Mouse (Mus musculus): ENCODE results near the gene Mrpl9. TPM values are rescaled to one million over a fixed set of nuclear protein-coding genes. Genes with fewer than 3 reads are reported as not detected.

The Mrpl9 gene
- total RNA-seq, 1 experiment, result 53.0 TPM

DNA sequence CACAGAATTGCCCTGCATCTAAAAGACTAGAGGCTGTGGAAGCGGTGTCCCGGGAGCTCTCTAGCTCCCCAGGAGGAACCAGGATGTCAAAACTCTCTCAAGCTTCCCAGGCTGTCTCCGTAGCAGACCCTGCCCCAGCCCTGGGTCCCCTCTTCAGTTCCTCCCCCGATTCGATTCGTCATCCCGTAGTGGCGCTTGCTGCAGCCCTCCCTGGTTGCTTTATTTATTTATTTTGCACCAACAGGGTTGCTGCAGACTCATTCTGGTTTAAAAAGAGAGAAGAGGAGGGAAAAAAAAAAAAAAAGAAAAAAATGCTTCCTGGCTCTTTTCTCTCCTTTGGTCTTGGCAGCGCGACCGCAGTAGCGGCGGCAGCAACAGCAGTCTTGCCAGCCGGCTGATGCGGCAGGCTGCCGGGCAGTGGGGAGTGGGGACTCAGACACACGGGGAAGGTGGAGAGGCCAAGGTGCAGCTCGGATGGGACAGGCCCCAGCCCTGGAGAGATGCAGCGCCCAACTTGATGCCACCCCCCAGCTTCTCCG lies 44.1 kb upstream of the Mrpl9 start:
- DNase-seq (ENCODE audit: low read depth, low spot score), result no peak
- Histone ChIP-seq H3K4me1 (ENCODE audit: control insufficient read depth in 2 of 2, insufficient read depth in 2 of 2, low read length in 2 of 2, poor library complexity in 1 of 2) (no peaks in the 10 kb centered on the region; a peak in 1 of 4 replicates), H3K9me3 (ENCODE audit: control insufficient read depth, insufficient read depth, low read depth, low read length) (no peaks in the 10 kb centered on the region), H3K36me3 (ENCODE audit: control insufficient read depth, insufficient read depth, low read length, poor library complexity, severe bottlenecking) (no peaks in the 10 kb centered on the region), H3K9ac (ENCODE audit: insufficient read depth, low read depth, low read length, poor library complexity, severe bottlenecking) (no peak overlapping the region), H3K27ac (ENCODE audit: insufficient read depth, low read depth, low read length, poor library complexity, severe bottlenecking) (no peak overlapping the region), H3K4me3 (ENCODE audit: insufficient read depth in 1 of 2, low read depth in 1 of 2, low read length in 2 of 2, poor library complexity in 1 of 2, severe bottlenecking in 1 of 2) (peak overlapping the region in 1 of 2 experiments; percentile 6; a peak in 1 of 4 replicates)
- no peak for TF ChIP-seq MAFK (IDR thresholded peaks at IDR 0.05; ENCODE audit: insufficient read depth, low read depth, low read length)
- no peak for TF ChIP-seq HCFC1 (IDR thresholded peaks at IDR 0.05; ENCODE audit: borderline replicate concordance, insufficient read depth, low read length)
- no peak for TF ChIP-seq ZNF384 (IDR thresholded peaks at IDR 0.05; ENCODE audit: low read depth, low read length)
- no peak for TF ChIP-seq ZC3H11A (IDR thresholded peaks at IDR 0.05; ENCODE audit: borderline replicate concordance, low read depth, low read length)
- TF ChIP-seq CHD2 (IDR thresholded peaks at IDR 0.05; ENCODE audit: low read depth, low read length), result no peak
- in situ Hi-C loops (cut with MboI; ENCODE audit: low sequenced_read_pairs in 2 of 2, unreplicated experiment in 2 of 2), result no loop called here

DNA sequence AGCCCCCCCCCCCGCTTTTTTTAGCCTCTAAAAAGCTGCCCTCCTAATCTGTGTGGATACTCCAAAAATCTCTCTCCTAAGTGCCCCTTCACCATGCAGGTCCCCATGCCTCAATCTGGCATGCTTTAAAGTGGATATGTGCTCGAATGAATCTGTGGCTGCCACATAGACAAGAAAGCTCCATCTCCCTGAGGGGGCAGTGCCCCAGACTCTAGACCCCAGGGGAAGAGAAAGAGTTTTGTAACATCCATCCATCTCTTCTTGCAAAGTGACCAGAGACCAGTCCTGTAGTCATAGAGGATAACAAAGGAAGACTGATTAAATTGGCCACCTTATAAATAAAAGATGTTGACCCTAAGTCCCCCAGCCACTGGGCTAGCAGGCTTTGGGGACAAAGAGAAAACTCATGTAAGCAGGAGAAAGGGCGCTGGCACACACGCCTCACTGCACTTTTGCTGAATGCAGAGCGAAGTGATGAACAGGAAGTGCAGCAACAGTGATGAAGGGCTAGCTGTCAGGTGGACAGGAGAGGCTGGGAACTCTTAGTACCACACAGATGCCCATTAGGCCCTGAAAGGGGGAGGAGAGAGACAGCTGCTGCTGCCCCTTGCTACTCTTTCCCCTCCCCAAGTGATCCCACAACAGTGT lies 43.3 kb upstream of the Mrpl9 start:
- H3K9me3 ChIP-seq (ENCODE audit: control insufficient read depth, insufficient read depth, low read depth, low read length), result no peaks in the 10 kb centered on the region
- in situ Hi-C loops (cut with MboI; ENCODE audit: low sequenced_read_pairs in 2 of 2, unreplicated experiment in 2 of 2), result no loop called here

DNA sequence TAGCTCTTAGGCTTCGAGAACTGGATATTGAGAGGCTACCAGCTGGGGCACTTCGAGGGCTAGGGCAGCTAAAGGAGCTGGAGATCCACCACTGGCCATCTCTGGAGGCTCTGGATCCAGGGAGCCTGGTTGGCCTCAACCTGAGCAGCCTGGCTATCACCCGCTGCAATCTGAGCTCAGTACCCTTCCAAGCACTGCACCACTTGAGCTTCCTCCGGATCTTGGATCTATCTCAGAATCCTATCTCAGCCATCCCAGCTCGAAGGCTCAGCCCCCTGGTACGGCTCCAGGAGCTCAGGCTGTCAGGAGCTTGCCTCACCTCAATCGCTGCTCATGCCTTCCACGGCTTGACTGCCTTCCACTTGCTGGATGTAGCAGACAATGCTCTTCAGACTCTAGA lies 40.7 kb upstream of the Mrpl9 start:
- H3K4me3 ChIP-seq (ENCODE audit: insufficient read depth in 1 of 2, low read depth in 1 of 2, low read length in 2 of 2, poor library complexity in 1 of 2, severe bottlenecking in 1 of 2), result no peak overlapping the region
- H3K9ac ChIP-seq (ENCODE audit: insufficient read depth, low read depth, low read length, poor library complexity, severe bottlenecking), result no peak overlapping the region
- no peaks in the 10 kb centered on the region for H3K36me3 ChIP-seq (ENCODE audit: control insufficient read depth, insufficient read depth, low read length, poor library complexity, severe bottlenecking)
- TF ChIP-seq ZC3H11A (IDR thresholded peaks at IDR 0.05; ENCODE audit: borderline replicate concordance, low read depth, low read length), result no peak
- no peak for TF ChIP-seq HCFC1 (IDR thresholded peaks at IDR 0.05; ENCODE audit: borderline replicate concordance, insufficient read depth, low read length)
- H3K9me3 ChIP-seq (ENCODE audit: control insufficient read depth, insufficient read depth, low read depth, low read length), result no peaks in the 10 kb centered on the region
- no peak for DNase-seq (ENCODE audit: low read depth, low spot score)
- no peaks in the 10 kb centered on the region; a peak in 1 of 4 replicates for H3K4me1 ChIP-seq (ENCODE audit: control insufficient read depth in 2 of 2, insufficient read depth in 2 of 2, low read length in 2 of 2, poor library complexity in 1 of 2)
- no peak overlapping the region for H3K27ac ChIP-seq (ENCODE audit: insufficient read depth, low read depth, low read length, poor library complexity, severe bottlenecking)
- in situ Hi-C loops (cut with MboI; ENCODE audit: low sequenced_read_pairs in 2 of 2, unreplicated experiment in 2 of 2), result no loop called here

More for the DNA sequence above, 43.3 kb upstream of the Mrpl9 start:
- H3K27ac ChIP-seq (ENCODE audit: insufficient read depth, low read depth, low read length, poor library complexity, severe bottlenecking), result no peak overlapping the region
- no peak for DNase-seq (ENCODE audit: low read depth, low spot score)
- no peak overlapping the region for H3K9ac ChIP-seq (ENCODE audit: insufficient read depth, low read depth, low read length, poor library complexity, severe bottlenecking)
- H3K36me3 ChIP-seq (ENCODE audit: control insufficient read depth, insufficient read depth, low read length, poor library complexity, severe bottlenecking), result no peaks in the 10 kb centered on the region
- H3K4me1 ChIP-seq (ENCODE audit: control insufficient read depth in 2 of 2, insufficient read depth in 2 of 2, low read length in 2 of 2, poor library complexity in 1 of 2), result no peaks in the 10 kb centered on the region; a peak in 1 of 4 replicates
- H3K4me3 ChIP-seq (ENCODE audit: insufficient read depth in 1 of 2, low read depth in 1 of 2, low read length in 2 of 2, poor library complexity in 1 of 2, severe bottlenecking in 1 of 2), result no peak overlapping the region
- TF ChIP-seq CHD2 (IDR thresholded peaks at IDR 0.05; ENCODE audit: low read depth, low read length) (no peak), ZC3H11A (IDR thresholded peaks at IDR 0.05; ENCODE audit: borderline replicate concordance, low read depth, low read length) (no peak), HCFC1 (IDR thresholded peaks at IDR 0.05; ENCODE audit: borderline replicate concordance, insufficient read depth, low read length) (no peak), MAFK (IDR thresholded peaks at IDR 0.05; ENCODE audit: insufficient read depth, low read depth, low read length) (no peak), ZNF384 (IDR thresholded peaks at IDR 0.05; ENCODE audit: low read depth, low read length) (no peak)

DNA sequence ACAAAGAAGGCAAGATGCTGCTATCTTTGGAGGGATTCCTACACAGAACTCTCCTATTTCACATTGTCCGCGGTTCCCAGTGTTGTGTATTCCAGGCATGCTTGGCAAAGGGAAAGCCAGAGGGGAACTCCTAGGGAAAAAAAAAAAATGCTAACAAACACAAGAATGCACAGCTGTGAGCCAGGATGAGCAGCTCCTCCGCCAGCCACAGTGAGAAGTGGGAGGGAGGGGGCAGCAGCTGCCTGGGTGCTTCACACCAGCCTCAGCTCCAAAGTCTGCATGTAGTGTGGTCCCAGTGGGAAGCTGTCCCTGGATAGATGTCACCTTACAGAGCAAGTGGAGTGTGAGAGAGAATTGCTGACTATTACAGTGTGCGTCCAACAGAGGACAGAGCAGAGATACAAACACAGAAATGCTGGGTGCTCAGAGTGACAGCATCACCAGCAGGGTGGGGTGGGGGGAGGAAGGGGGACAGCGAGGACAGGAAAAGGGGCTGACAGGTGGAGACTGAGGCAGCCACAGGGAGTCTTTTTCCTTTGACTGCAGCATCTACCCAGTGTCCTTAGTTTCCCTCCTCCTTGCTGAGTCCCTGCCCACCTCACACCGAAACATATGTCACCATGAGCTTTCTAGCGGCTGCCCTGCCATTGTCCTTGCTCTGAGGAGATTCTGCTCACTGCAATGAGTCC lies 38.6 kb upstream of the Mrpl9 start:
- Histone ChIP-seq H3K36me3 (ENCODE audit: control insufficient read depth, insufficient read depth, low read length, poor library complexity, severe bottlenecking) (no peaks in the 10 kb centered on the region), H3K4me1 (ENCODE audit: control insufficient read depth in 2 of 2, insufficient read depth in 2 of 2, low read length in 2 of 2, poor library complexity in 1 of 2) (no peaks in the 10 kb centered on the region; a peak in 1 of 4 replicates), H3K4me3 (ENCODE audit: insufficient read depth in 1 of 2, low read depth in 1 of 2, low read length in 2 of 2, poor library complexity in 1 of 2, severe bottlenecking in 1 of 2) (no peak overlapping the region), H3K9me3 (ENCODE audit: control insufficient read depth, insufficient read depth, low read depth, low read length) (no peaks in the 10 kb centered on the region), H3K27ac (ENCODE audit: insufficient read depth, low read depth, low read length, poor library complexity, severe bottlenecking) (no peak overlapping the region), H3K9ac (ENCODE audit: insufficient read depth, low read depth, low read length, poor library complexity, severe bottlenecking) (no peak overlapping the region)
- no peak for DNase-seq (ENCODE audit: low read depth, low spot score)
- TF ChIP-seq ZNF384 (IDR thresholded peaks at IDR 0.05; ENCODE audit: low read depth, low read length) (no peak), ZC3H11A (IDR thresholded peaks at IDR 0.05; ENCODE audit: borderline replicate concordance, low read depth, low read length) (no peak), CHD2 (IDR thresholded peaks at IDR 0.05; ENCODE audit: low read depth, low read length) (no peak), MAFK (IDR thresholded peaks at IDR 0.05; ENCODE audit: insufficient read depth, low read depth, low read length) (no peak), HCFC1 (IDR thresholded peaks at IDR 0.05; ENCODE audit: borderline replicate concordance, insufficient read depth, low read length) (no peak)
- in situ Hi-C loops (cut with MboI; ENCODE audit: low sequenced_read_pairs in 2 of 2, unreplicated experiment in 2 of 2), result no loop called here
